Mouse (Mus musculus) monocyte, adult 2 months (primary cell): Measurements from ENCODE around the gene Adam17.

ENCODE experiments used
- DNase-seq, 2 experiments: peaks; one replicate each; pipeline ENCODE4 v3.0.0; 2022; ENCODE audit warnings: low spot score in 2 of 2, low read depth in 1 of 2

Gene Adam17

GRCm38 (mm10) chr12:21362686-21363085 is 10.7 kb downstream of the Adam17 start:
- no peak for DNase-seq

DNA sequence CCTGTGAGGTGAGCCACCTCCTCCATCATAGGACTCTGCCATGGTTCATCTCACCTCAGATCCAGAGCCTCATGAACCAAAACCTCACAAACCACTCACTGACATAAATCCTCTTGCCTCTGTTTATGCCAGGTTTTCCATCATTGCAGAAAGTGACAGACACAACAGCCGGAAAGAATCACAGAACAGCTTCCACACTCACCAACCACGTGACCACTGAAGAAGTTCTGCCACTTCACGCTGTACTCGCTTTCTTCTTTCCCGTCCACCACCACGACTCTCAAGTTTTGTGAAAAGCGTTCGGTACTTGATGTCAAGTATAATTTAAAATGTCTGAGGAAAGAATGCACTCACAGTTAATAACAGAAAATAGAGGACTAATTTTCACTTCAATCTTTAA is 19.8 kb downstream of the Adam17 start:
- no peak for DNase-seq

DNA sequence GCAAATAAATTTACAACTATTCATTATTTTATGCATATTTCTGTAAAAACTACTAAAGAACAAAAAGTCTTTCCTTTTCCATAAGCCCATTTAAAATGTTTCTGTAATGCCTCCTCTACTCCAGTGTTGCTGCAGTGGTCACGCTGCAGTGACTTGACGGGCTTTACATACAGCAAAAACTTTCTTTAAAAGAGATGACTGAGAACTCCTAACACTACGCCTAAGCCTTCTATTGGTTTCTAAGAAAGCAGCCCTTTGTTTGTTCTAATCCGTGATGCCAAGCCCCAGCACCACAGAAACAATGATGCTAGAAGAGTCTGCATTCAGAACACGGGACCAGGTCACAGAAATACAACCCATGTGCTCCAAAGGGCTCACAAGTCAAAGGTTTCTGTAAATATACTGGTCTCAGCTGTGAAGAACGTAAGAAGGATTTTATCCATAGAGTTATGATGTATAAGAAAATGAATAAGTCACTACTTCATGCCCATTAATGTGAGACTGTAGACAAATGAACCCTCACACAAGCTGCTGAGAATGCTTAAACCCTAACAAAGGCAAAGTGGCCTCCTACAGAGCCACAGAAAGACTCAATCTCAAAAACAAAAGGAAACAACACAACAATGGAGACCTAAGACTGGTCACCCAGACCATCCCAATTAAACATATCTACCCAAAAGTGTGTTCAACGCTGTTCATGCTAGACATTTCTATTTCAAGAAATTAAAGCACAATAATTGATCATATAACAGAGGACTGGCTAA is 23.1 kb downstream of the Adam17 start:
- no peak for DNase-seq

GRCm38 (mm10) chr12:21346972-21347371 is 26.5 kb downstream of the Adam17 start:
- DNase-seq, result no peak

- DNase-seq, result no peak
Measured at GRCm38 (mm10) chr12:21340674-21341073, 32.8 kb downstream of the Adam17 start.

DNA sequence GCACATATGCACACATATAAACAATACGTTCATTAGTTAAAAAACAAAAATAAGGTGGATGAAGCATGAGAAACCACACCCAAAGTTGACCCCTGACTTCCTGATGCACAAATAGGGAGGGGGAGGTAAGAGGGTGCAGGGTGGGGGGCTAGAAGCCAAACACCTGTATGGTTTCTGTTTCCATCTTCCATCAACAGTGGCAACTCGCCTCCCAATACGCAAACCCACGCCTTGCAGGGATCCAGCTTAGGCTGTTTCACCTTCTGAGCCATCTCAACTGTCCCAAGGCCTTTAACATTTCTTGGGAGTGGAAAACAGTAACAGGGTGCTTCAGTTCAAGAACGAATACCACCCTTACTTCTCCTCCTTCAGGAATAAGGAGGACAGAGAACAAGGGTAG is 36.3 kb downstream of the Adam17 start:
- no peak for DNase-seq

DNA sequence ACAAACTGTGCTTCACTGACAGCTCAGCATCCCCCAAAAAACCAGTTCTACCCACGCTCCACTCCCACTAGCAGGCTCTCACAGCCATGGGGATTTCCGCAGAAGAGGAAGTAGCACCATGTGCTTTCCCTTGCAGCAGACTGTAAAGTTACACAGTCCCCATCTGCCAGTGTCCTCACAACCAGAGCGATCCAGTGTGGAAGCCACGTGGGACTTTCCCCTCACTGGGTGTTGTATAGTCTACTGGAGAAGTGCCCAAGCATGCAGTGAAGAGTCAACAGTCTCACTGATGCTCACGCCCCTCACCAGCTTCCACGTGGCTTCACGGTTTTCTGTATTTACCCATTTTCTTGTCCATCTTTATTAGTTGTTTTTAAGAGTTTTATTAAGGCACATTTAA is 37.6 kb downstream of the Adam17 start:
- DNase-seq, result peak; percentile 50 to 73

GRCm38 (mm10) chr12:21333766-21334165 is 39.7 kb downstream of the Adam17 start:
- DNase-seq, result no peak

GRCm38 (mm10) chr12:21333021-21333420 is 40.4 kb downstream of the Adam17 start:
- no peak for DNase-seq

DNA sequence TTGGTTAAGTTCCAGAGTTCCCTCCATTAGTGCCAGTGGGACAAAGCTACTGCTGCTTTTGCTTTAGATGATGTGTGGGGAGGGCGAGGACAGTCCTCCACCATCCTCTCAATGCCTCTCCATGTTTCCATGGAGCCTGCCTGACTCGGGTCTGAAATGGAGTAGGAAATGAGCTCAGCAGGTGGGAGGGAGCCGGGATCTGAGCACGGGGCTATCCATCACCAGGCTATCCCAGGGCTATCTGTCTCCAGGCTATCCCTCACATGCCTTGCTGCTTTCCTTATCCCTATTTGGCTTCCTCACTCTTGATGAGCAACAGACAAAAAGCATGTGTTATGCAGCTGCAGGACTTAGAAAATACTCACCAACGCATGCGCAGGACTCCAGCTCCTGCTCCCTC is 41.7 kb downstream of the Adam17 start:
- no peak for DNase-seq

DNA sequence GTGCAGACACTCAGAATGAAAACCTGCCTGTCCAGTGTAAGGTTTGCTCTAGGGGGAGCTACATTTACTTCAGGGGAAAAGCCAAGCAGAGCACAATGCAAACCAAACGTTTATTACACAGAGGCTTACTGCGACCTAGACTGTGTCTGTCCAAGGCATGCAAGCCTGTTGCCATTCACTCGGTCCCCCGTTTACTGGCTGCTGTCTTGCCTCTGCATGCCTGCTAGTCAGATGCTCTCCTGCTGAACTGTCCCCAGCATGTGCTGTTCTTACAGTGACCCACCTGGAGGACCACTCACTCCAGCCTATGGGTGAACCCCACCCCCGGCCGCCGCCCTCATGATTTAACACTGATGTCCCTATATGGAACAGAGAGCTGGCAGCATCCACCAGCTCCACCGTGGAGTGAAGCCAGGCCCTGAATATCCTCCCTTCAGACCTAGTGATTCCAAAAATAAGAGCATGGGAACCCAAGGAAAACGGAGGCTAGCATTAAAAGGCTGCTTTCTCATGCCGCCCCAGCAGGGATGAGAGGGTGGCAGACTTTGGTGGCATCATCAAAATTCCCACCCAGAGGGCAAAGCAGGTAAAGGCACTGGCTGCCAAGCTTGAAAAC is 42.4 kb downstream of the Adam17 start:
- DNase-seq, result no peak

DNA sequence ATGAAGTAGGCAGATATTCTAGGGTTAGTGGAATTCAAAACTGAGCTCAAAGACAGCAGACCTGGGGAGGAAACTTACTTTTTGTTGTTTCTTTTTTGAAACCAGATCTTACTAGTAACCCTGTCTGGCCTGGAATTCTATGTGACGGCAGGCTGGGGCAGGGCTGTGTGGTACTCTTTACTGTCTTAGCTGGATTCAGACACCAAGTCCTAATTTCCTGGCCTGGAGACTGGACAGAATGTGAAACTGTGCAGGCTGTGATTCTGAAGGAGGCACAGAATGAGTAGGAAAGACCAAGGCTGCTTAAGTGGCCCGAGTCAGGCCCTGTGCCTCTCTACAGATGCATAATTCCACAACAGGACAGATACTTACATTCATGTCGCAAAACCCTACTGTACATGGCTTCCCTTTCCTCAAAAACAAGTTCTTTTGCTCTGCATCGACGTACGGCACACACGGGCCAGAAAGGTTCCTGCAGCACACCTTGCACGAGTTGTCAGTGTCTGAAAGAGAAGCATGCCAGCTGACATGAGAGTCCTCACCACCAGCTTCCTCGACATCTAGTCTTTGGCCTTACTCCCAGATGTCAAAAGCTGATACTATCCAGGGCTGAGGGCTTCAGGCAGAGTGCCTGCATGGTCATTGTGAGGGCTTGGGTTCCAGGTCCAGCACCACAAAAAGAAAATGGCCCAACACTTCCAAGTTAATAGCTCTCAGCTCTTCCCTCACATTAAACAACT is 43.6 kb downstream of the Adam17 start:
- DNase-seq, result no peak

DNA sequence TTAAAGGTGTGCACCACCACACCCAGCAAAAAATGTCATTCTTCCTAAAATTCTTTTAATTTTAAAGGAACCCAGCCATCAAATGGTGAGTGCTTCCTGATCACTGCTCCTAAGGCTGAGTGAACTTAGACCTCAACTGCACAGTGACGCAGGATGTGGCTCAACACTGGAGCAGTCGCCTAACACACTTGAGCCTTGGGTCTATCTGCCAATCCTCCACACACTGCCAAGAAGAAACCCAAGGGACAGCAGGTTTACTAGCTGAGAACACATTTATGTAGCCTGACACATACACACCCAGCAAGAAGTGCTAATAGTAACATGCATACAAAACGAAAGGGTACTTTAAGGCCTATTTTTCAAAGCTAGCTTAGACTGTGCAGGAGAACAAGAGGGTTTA is 47.1 kb downstream of the Adam17 start:
- no peak for DNase-seq

- no peak for DNase-seq
Measured at GRCm38 (mm10) chr12:21325266-21325665, 48.2 kb downstream of the Adam17 start.

- DNase-seq, result no peak
Measured at GRCm38 (mm10) chr12:21324101-21324500, 49.3 kb downstream of the Adam17 start.

- DNase-seq, result no peak
Measured at GRCm38 (mm10) chr12:21322856-21323255, 50.6 kb downstream of the Adam17 start.

DNA sequence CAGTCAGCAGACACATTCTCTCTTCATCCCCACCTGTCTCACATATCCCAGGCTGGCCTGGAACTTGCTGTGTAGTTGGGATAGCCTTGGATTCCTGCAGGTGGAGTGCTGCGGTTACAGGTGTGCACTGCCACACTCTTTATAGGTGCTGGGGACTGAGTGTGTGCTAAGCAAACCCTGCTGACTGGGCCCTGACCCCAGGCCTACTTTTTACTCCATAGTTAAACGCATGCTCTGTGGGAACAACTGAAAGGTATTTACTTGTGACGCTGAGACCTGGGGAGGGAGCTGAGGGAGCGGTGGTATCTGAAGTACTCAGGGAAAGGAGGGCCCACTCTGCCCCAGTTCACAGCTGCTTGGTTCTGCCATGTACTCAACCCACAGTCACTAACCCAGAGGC is 51.1 kb downstream of the Adam17 start:
- no peak for DNase-seq

- DNase-seq, result no peak
Measured at GRCm38 (mm10) chr12:21321170-21321569, 52.3 kb downstream of the Adam17 start.

DNA sequence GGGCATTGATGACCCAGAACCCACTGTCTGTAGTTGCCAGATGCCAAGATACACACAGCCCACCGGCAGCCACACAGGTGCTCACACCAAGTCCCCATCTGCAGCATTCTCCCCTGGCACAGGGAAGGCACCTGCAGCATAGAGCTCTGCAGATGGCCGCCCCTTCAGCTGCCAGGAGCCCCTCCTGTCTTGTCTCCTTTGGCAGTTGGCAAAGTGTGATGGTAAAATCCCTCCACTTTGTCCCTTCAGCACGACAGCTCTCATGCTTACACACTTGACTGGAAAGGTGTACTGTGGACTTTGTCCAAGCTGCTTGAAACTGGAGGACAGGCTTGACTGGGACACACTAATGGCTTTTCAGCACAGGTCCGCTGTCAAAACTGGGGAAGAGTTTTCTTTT is 53.1 kb downstream of the Adam17 start:
- no peak for DNase-seq

DNA sequence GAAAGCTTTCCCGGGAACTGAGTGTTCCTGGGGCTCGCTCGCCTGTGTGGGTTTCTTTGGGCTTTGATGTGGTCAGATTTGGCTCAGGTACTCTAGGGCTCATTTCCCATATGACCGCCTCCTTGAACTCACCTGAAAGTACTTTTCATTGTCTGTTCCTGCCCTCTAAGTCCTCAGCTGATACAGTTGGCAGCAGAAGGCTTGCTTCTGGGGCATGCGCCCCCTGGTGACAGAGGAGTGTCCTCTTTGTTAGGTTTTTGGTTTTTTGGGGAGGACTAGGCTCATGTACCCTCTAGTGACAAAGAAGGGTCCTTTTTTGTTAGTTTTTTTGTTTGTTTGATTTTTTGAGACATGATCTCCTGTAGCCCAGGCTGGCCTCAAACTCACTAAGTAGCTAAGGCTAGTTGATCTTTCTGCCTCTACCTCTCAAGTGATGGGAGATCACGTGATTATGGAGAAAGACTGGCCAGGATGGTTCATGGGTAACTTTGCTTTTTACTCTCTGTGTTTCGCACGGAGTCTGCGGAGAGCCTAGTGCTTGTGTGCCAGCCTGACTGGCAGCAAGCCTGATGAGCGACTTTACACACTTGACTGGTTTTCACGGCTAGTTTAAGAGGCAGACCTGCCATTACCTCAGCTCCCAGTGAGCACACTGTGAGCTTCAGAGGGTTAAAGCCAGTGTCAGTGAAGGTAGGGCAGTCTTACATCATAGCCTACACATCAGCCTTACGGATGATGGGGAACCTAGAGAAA is 55.1 kb downstream of the Adam17 start:
- DNase-seq, result peak in 1 of 2 experiments; percentile 48

DNA sequence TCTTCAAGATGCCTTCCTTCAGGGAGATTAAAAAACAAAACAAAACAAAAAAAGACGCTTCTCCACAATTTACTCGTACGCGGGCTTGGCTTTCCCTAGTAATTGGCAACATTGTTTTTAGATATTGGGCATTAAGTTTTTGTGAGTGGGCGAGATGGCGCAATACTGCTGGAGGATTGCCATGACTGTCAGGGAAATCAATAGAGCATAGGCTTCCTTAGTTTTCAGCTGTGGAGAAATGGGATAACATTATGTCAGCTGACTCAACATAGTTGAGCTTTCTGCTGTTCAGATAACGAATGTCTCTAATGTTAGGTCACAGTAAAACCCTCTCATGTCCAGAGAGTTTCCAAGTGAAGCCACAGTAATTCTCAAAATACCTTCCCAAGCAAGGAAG is 56.6 kb downstream of the Adam17 start:
- DNase-seq, result no peak
